Mouse (Mus musculus) heart, embryonic 13.5 days (tissue): ENCODE measurements at regions not wholly inside any gene's neighbourhood (a gene's known extent, or its start where the extent isn't known, plus 50 kb on each side); places are given as distances from the start of the nearest gene placed in this dataset.

Experiments used
- ATAC-seq: fragments of 200-750 bp; cut with Nextera tagmentation; 2 replicates; pipeline ENCODE4 v1.8.0; 2017; ENCODE audit warnings: moderate TSS enrichment; ENCODE audit not compliant: insufficient number of reproducible peaks, low FRiP score, low TSS enrichment; ENCODE audit errors: extremely low read depth
- H3K27ac ChIP-seq: fragments of 300-500 bp; sonication (generic); replicated peaks from 2 replicates; pipeline ENCODE4 v1.5.1; 2015; ENCODE audit warnings: moderate library complexity, mild to moderate bottlenecking, inconsistent platforms
- H3K27me3 ChIP-seq: fragments of 300-500 bp; sonication (generic); replicated peaks from 2 replicates; pipeline ENCODE4 v1.6.1; 2015; ENCODE audit warnings: mild to moderate bottlenecking, inconsistent platforms
- H3K36me3 ChIP-seq: fragments of 300-500 bp; sonication (generic); 2 replicates; pipeline ENCODE4 v1.6.1; 2015; ENCODE audit warnings: mild to moderate bottlenecking, inconsistent platforms
- H3K4me1 ChIP-seq: fragments of 300-500 bp; sonication (generic); 2 replicates; pipeline ENCODE4 v1.6.1; 2015; ENCODE audit warnings: inconsistent platforms
- H3K4me2 ChIP-seq: fragments of 300-500 bp; sonication (generic); 2 replicates; pipeline ENCODE4 v1.6.1; 2015; ENCODE audit warnings: inconsistent platforms, mild to moderate bottlenecking, moderate library complexity
- H3K4me3 ChIP-seq: fragments of 300-500 bp; sonication (generic); 2 replicates; pipeline ENCODE4 v1.5.1; 2015; ENCODE audit warnings: moderate library complexity, mild to moderate bottlenecking, inconsistent platforms
- H3K9ac ChIP-seq: fragments of 300-500 bp; sonication (generic); 2 replicates; pipeline ENCODE4 v1.6.1; 2015; ENCODE audit warnings: inconsistent platforms, mild to moderate bottlenecking, moderate library complexity
- H3K9me3 ChIP-seq: fragments of 300-500 bp; sonication (generic); 2 replicates; pipeline ENCODE4 v1.6.1; 2016; ENCODE audit warnings: inconsistent platforms
- WGBS: fragments of 180-500 bp; shearing (Covaris S2); methylation state at CpG from one replicate; pipeline ENCODE4 v1.1.7; 2015; ENCODE audit warnings: mixed read lengths; 5-methylcytosine and 5-hydroxymethylcytosine counted together

DNA sequence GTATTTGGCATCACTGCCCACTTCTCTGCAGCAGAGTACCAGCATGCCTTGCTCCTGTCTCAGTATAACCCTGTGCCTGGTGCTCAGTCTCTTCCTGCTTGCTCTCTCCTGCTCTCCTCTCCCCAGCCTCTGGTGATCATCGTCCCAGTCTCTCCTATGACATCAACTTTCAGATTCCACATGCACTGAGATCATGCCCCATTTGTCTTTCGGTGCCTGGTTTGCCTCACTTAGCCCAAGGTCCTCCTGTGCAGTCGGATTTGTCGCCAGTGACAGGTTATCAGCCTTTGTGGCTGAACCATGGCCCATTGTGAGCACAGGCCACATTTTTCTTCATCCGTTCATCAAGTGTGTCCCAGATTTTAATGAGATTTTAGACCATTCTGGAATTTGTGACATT, 314.0 kb downstream of the Diras2 start:
- Histone ChIP-seq H3K9me3 (no peaks in the 10 kb centered on the region), H3K36me3 (no peaks in the 10 kb centered on the region), H3K27me3 (no peaks in the 10 kb centered on the region), H3K27ac (no peak overlapping the region), H3K4me2 (no peak overlapping the region), H3K4me3 (no peak overlapping the region), H3K9ac (no peak overlapping the region), H3K4me1 (peaks cover 9% of the 10 kb centered on the region)
- 28% methylated on average over 5 of the region's 5 CpGs for WGBS
- ATAC-seq: no peak

DNA sequence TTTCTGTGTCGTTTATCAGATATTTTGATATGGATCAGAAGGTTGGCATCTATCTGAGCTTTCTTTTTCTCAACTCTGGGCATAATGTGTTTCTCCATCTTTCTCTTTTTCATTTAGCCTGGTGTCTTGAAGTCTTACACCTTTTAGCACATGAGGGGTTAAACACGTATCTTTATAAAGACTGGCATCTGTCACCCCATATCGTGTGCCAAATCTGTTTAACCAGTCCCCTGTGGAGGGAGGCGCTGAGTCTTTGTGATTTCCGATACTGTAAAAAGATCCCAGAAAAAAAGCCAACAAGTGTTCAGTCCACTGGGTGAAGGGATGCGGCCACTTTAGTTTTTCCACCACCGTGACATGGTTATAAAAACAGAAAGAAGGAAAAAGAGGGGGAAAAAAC, 313.3 kb downstream of the Diras2 start:
- no peak for ATAC-seq
- Histone ChIP-seq H3K4me3 (no peak overlapping the region), H3K27ac (no peak overlapping the region), H3K4me2 (no peak overlapping the region), H3K36me3 (no peaks in the 10 kb centered on the region), H3K4me1 (peaks cover 16% of the 10 kb centered on the region), H3K9ac (no peak overlapping the region), H3K9me3 (no peaks in the 10 kb centered on the region), H3K27me3 (no peaks in the 10 kb centered on the region)
- 67% methylated on average over 7 of the region's 7 CpGs for WGBS

DNA sequence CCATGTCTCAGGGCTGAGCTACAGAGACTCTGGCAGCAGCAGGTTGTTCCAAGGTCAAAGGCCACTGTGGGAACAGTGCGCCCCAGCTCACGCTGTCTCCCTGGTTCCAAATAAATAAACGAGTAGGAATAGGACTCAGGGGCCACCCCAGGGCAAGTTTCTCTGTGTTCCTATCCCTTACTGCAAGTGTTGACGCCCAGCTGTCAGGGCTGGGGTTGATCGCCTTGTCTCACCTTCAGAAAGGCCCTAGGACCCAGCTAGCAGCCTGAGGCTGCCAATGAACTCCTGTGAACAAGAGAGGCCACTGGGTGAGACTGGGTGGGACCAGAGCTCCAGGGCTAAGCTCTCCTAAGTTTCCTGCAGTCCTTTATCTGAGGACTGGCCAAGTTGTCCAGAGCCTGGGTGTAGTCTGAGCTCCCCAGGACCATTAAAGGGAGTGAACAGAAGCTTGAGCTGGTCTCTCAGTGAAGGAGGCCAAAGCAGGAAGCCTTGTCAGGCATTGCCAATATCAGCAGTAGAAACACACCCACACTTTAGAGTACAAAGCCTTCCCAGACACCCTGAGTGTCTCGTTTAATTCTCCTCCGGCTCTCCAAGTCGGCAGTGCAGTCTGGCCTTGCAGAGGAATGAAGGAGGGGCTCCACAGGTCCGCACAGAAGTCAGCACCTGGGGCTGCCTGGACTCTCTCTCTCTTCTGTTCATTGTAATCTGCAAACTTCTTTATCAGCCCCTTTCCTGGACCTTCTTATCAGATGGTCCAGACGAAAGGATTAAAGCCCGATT, 308.6 kb downstream of the Diras2 start:
- peak overlapping the region; percentile 16; the same call in 1 of the 2 replicates for H3K27ac ChIP-seq
- H3K9me3 ChIP-seq: no peaks in the 10 kb centered on the region
- H3K4me1 ChIP-seq: peaks cover 21% of the 10 kb centered on the region
- no peak for ATAC-seq
- 0 out of 2 replicates have a peak overlapping the region, but pooled peaks have one; percentile 3 for H3K4me2 ChIP-seq
- H3K27me3 ChIP-seq: no peaks in the 10 kb centered on the region; the same call in 1 of the 2 replicates
- peak overlapping the region; percentile 59 for H3K9ac ChIP-seq
- WGBS: 34% methylated on average over 11 of the region's 11 CpGs
- H3K4me3 ChIP-seq: no peak overlapping the region
- H3K36me3 ChIP-seq: no peaks in the 10 kb centered on the region

DNA sequence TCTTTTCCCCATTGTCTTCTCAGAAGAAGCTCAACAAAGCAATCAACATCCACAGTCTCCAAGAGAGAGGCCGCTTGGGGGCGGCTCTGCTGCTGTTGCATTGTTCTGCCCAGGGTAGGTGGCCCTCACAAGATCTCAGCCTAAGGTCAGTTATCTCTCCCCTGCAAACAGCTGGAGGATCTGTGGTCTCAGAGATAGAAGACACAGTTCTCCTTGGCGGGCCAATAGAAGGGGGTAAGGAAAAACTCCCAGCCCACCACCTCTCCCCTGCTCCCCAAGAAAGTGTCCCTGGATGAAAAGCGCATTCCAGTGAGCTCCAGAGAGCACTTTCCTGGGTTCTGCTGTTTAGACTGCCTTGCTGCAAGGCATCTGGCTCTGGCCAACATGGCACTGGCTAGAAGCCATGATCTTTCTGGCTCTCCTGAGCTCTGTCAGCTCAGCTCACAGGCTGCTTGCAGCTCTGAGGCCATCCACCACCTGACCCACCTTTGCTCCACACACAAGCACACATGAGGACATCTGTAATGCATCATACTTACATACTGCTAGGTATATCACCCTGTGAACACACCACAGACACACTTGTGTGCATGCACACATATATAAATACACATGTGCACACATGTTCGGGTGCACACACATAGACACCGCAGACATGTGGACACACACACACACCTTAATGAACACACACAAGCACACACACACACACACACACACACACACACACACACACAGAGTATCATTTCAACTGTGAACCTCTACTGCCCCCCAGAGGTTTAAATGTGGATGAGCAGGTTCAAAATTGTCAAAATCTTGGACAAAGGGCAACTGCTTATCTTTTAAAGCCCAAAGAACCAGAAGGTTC, 307.7 kb downstream of the Diras2 start:
- Histone ChIP-seq H3K27ac (peak overlapping the region; percentile 16), H3K27me3 (no peaks in the 10 kb centered on the region; the same call in 1 of the 2 replicates), H3K4me2 (0 out of 2 replicates have a peak overlapping the region, but pooled peaks have one; percentile 3), H3K9ac (peak overlapping the region; percentile 59; the same call in 1 of the 2 replicates), H3K36me3 (no peaks in the 10 kb centered on the region), H3K4me3 (no peak overlapping the region), H3K9me3 (no peaks in the 10 kb centered on the region), H3K4me1 (peaks cover 21% of the 10 kb centered on the region)
- ATAC-seq: 0 out of 2 replicates have a peak, but pooled peaks have one; percentile 25
- 40% methylated on average over 6 of the region's 6 CpGs for WGBS

DNA sequence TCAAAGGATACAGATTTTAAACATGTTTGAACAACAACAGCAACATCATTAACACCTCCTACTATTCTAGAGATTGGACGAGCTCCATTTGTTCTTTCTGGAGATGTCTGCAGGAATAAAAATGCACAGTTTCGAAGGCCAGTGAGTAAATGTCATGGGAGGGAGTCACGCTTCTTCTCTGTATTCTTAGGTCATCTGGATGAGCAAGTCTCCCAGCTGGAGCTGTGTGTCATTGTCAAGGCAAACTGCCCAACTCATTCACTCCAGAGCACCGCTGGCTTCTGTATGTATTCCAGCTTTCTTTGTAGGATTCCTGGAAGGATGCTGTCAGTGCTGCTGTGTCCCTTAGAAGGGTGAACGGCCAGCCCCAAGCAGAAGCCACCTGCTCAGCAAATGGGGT, 297.1 kb downstream of the Diras2 start:
- WGBS: 66% methylated on average over 5 of the region's 5 CpGs

DNA sequence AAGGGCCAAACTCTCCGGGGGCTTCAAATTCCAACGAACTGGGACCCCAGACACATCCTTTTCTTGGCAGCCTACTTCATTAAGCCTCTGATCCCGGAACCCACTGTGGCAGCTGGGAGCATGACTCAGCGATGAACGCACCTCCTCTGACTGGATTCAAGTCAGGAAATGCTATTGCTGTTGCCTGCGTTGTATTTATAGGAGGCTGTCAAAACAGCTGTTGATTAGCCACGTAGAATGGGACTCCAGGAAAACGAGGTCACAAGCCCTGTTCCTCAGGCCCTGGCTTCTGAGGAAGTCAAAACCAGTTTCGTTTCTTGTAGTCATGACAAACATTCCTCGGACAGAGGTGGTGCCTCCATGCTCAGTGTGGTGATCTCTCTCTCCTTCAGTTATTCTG, 295.0 kb downstream of the Diras2 start:
- peak overlapping the region; percentile 44 for H3K4me2 ChIP-seq

More for the DNA sequence above, 297.1 kb downstream of the Diras2 start:
- Histone ChIP-seq H3K4me1 (peaks cover 15% of the 10 kb centered on the region), H3K9me3 (no peaks in the 10 kb centered on the region), H3K27ac (no peak overlapping the region), H3K36me3 (no peaks in the 10 kb centered on the region), H3K27me3 (no peaks in the 10 kb centered on the region), H3K9ac (no peak overlapping the region), H3K4me3 (no peak overlapping the region), H3K4me2 (no peak overlapping the region)
- ATAC-seq: no peak

DNA sequence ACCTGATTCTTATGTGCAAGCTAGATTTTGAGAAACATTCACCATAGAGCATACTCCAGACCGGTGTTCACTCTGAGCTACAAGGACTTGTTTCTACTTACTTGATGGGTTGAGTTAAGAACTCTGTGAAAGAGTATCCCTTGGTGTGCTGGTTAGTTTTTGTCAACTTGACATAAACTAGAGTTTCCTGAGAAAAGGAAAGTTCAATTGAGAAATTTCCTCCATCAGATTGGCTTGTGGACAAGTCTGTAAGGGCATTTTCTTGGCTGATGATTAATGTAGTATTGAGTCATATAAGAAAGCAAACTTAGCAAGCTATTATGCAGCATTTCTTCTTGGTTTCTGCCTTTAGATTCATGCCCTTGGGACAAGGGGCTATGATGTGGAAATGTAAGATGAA, 291.5 kb downstream of the Diras2 start:
- WGBS: 91% methylated on average over 1 of the region's 1 CpGs
- H3K4me1 ChIP-seq: peaks cover 17% of the 10 kb centered on the region
- no peak overlapping the region for H3K27ac ChIP-seq
- no peak for ATAC-seq
- H3K9me3 ChIP-seq: peaks cover 11% of the 10 kb centered on the region; the same call in 1 of the 2 replicates
- no peak overlapping the region for H3K4me3 ChIP-seq
- no peaks in the 10 kb centered on the region for H3K36me3 ChIP-seq
- no peak overlapping the region for H3K9ac ChIP-seq
- no peaks in the 10 kb centered on the region for H3K27me3 ChIP-seq
- H3K4me2 ChIP-seq: no peak overlapping the region

More for the DNA sequence above, 295.0 kb downstream of the Diras2 start:
- no peak for ATAC-seq
- WGBS: 21% methylated on average over 10 of the region's 10 CpGs
- Histone ChIP-seq H3K27ac (no peak overlapping the region; the same call in 1 of the 2 replicates), H3K9ac (no peak overlapping the region), H3K36me3 (no peaks in the 10 kb centered on the region), H3K27me3 (no peaks in the 10 kb centered on the region), H3K4me3 (no peak overlapping the region), H3K4me1 (peaks cover 15% of the 10 kb centered on the region), H3K9me3 (no peaks in the 10 kb centered on the region)

DNA sequence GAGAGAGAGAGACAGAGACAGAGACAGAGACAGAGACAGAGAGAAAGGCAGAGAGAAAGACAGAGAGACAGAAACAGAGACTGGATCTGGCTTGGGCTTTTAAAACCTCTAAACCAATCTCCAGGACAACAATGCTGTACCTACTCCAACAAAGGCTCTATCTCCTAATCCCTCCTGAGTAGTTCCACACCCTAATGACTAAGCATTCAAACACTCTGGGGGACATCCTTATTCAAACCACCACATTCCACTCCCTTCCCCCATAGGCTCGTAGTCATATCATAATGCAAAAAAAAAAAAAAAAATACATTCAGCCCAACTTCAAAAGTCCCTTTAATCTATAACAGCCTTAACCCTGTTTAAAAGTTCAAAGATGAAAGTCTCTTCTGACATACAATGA, 289.3 kb downstream of the Diras2 start:
- no peaks in the 10 kb centered on the region for H3K27me3 ChIP-seq
- no peak overlapping the region for H3K4me2 ChIP-seq
- H3K9me3 ChIP-seq: peaks cover 11% of the 10 kb centered on the region; the same call in 1 of the 2 replicates
- H3K36me3 ChIP-seq: no peaks in the 10 kb centered on the region
- H3K27ac ChIP-seq: no peak overlapping the region
- H3K9ac ChIP-seq: no peak overlapping the region
- H3K4me3 ChIP-seq: no peak overlapping the region
- WGBS: 73% methylated on average over 1 of the region's 1 CpGs
- H3K4me1 ChIP-seq: peaks cover 5% of the 10 kb centered on the region; the same call in 1 of the 2 replicates
- ATAC-seq: no peak

DNA sequence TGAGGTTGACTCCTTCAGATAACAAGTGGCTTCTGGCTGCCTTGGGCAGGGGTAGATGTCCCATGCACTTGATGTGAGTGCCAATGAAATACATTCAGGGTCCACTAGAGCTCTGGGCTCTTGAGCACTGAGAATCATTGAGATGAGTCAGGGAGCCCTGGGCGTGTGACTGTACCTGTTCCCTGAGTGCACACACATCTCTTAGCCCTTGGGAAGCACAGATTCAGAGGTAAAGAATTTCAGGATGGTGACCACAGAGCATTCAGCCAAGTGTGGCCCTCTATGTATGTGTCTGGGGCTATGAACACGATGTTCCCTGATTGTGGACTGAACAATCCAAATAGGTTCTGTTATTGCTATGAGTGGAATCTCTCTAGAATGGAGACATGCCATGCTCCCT, 281.6 kb downstream of the Diras2 start:
- no peak overlapping the region for H3K4me3 ChIP-seq
- H3K4me1 ChIP-seq: no peaks in the 10 kb centered on the region
- H3K9ac ChIP-seq: no peak overlapping the region
- 0 out of 2 replicates have a peak, but pooled peaks cover 3% of the 10 kb centered on the region for H3K27me3 ChIP-seq
- 76% methylated on average over 2 of the region's 2 CpGs for WGBS
- H3K27ac ChIP-seq: no peak overlapping the region
- no peaks in the 10 kb centered on the region for H3K36me3 ChIP-seq
- ATAC-seq: no peak
- H3K4me2 ChIP-seq: no peak overlapping the region
- no peaks in the 10 kb centered on the region for H3K9me3 ChIP-seq

DNA sequence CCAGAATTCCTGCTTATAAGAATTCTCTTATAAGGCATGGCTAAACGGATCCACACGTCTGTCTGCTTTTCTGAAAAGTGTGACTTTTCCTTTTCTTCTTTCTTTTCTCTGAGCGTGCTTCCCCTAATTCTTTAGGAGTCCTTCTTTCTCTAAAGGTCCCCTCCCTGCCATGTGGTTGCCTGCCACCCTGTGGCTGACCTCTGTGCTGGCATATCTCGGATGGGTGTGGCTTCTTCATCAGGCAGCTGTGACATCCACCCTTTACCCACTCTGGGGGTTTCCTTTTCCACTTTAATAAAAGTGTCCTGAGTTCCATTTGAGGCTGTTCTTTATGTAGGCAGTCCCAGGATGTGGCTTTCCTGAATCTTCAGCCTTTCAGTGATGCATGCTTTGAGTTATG, 280.7 kb downstream of the Diras2 start:
- no peak for ATAC-seq
- Histone ChIP-seq H3K9ac (no peak overlapping the region), H3K27ac (no peak overlapping the region), H3K9me3 (no peaks in the 10 kb centered on the region), H3K36me3 (no peaks in the 10 kb centered on the region), H3K27me3 (0 out of 2 replicates have a peak, but pooled peaks cover 3% of the 10 kb centered on the region), H3K4me1 (no peaks in the 10 kb centered on the region), H3K4me2 (no peak overlapping the region), H3K4me3 (no peak overlapping the region)
- WGBS: 45% methylated on average over 4 of the region's 4 CpGs

DNA sequence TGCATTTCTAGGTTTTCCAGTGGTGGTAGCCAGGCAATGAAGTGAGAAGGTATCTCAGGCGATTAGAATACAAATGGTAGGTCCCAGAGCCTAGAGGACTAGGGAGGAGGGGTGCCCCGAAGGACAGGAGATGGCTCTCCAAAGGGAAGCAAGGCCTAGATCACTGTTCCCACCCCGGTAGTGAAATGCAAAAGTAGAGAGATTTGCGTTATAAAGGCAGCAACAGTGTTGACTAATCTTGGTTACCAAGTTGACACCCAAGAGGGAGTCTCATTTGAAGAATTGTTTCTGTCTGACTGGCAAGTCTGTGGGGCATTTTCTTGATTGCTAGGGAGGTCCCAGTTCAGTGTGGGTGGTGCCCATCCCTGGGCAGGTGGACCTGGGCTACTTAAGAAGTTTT, 278.8 kb downstream of the Diras2 start:
- ATAC-seq: no peak

More for the DNA sequence above, 278.8 kb downstream of the Diras2 start:
- Histone ChIP-seq H3K4me3 (no peak overlapping the region), H3K36me3 (no peaks in the 10 kb centered on the region), H3K27me3 (0 out of 2 replicates have a peak, but pooled peaks cover 3% of the 10 kb centered on the region), H3K9ac (no peak overlapping the region), H3K4me2 (no peak overlapping the region), H3K27ac (no peak overlapping the region), H3K9me3 (no peaks in the 10 kb centered on the region), H3K4me1 (no peaks in the 10 kb centered on the region)
- WGBS: 54% methylated on average over 4 of the region's 4 CpGs
